Mouse (Mus musculus) retina, postnatal 7 days (tissue): Measurements from ENCODE around the gene Helz.

ENCODE experiments used
- DNase-seq: peaks from one replicate; pipeline ENCODE4 v3.0.0-alpha.2; 2012; ENCODE audit warnings: low read depth, low spot score

Gene Helz

DNA sequence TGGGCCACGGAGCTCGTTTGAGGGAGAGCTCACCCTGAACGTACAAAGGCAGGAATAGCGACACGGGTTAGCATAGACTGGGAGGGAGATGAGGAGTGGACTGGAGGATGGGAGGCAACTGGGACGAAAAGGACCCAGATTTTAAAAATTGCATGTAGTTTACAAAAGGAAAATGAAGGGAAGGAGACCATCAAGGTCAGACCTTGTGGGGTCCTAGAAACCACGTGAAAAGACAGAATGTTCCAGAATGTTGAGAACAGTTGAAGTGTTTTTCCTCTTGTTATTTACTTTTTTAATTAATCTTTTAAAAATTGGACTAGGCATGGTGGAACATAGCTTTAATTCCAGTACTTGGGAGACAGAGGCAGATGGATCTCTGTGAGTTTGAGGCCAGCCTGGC lies 173.3 kb downstream of the Helz start:
- no peak for DNase-seq

DNA sequence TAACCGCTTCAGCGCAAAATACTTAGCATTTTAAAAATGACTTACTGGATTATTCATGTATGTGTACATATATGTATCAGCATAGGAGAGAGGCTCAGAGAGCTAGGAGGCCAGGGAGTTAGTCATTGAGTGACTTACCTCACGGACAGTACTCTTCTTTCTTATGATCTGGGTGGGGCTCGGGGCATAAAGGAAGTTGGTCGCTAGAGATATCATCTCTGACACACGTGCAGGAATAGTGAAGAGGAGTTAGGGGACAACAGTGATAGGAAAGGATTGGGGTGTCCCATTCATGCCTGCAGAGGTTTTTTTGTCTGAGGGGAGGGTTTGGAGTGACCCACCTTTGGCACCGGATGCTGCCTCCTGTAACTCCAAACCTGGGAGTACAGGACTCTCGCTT lies 176.9 kb downstream of the Helz start:
- no peak for DNase-seq

DNA sequence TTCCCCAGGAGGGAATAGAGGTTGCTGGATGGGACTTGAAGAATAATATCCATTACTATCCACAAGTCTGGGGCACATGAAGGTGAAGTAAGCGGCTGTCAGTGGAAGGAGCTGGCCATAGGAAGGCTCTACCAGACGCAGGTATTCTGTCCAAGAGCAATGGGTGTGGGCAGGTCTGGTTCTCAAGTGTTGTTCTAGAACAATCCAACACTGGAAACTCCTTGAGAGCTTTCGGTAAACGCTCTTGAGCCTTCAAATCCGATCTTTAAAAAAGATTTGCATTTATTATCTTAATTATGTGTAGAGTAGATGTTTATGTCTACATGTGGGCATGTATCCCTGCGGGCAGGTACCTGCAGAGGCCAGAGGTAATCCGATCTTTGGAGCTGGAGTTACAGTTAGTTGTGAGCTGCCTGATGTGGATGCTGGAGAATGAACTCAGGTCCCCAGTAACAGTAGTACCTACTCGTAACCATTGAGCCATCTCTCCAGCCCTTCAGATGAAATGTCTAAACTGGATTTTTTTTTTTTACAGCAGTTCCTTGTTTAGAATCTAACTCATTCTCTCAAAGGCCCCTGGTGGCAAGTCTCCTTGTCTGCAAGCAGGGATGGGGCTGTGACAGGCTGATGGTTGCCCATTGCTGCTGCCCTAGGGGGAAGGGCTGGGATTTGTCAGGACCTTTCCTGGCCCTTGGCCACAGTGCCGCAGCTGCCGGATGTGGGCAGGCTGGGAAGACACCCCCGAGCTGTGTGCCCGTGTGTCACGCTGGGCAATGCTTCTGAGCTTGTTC lies 180.5 kb downstream of the Helz start:
- DNase-seq = peak; percentile 16

DNA sequence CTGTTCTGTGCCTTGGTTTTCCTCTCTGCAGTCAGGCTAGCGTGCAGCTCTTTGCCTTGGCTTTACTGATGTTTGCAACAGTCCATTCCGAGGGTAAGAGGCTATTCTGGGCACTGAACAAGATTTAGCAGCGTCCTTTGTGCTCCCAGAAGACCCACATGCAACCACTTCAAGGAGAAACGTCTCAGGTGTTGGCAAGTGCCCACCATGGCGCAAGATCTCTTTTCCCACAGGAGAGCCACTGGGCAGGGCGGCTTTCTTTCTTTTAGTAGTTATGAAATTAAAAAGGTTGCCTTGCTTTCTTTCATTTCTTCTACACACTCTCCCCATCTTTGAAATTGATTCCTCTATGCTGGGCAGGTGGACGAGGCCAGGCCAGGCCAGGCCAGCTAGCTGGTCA lies 181.4 kb downstream of the Helz start:
- DNase-seq = no peak

DNA sequence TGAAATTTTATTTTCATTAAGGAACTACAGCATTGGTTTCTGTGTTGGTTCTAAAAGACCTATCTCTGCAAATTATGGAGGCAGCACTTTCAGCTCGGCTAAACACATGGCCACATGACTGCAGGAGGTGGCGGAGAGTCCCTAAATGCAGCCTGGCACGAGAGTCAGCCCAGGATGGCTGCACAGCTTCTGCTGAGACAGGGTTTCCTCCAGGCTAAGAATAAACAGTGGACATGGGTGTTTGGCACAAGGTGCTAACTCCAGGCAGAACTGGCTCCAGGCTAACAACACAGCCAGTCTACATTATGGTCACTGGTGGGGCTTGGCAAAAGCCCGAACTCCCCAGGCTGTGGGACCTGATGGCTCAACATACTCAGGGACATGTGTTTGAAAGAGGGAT lies 183.2 kb downstream of the Helz start:
- no peak for DNase-seq

DNA sequence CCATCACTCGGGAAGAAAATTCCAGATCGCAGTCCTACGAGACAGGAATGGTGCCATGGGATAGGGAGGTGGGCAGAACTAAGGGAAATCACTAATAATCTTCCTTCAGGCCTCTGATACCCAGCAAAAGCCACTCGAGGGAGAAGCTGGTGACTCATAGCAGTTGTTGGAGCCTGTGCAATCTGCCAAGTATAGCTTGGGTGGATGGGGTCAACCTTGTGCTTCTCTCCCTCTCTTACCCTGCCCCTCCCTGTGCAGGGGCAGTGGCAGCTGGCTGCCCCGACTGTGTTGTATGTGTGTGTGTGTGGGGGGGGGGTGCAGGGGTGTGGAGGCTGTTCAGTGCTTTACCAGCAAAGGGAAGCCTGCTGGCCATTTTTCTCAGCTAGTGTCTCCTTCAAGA lies 183.8 kb downstream of the Helz start:
- DNase-seq = no peak

DNA sequence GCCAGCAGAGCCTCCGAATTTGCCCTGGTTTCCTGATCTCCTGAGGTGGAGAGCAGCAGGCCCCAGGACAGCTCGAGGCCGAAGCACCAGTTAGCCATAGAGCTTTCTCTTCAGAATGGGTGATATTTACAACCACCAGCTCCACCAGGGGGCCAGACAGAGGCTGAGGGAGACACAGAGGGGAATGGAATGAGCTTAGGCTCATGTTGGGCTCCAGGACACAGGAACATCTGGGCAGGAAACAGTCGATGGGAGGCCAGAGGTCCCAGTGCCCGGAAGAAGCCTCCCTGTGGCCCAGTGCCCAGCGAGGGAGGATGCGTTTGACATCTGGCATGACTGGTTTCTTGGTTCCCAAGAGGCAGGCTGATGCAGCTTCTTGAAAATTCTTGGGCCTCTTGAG lies 186.4 kb downstream of the Helz start:
- DNase-seq = no peak

DNA sequence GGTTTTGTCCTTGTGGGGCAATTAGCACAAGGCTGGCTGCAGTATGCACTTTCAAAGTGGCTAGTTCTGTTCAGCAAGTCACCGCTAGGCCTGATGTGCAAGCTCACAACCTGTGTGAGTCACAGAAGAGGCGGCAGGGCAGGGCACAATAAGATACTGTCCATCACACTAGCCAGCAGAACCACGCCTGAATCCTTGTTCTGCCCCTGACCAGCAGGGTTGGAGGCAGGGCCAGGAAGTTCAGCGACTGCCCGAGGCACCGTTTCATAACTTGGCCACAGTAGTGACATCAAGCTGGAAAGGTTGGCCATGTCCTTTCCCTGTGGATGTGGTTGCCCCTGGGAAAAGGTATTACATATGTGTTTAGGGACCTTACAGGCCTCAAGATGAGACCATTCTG lies 190.2 kb downstream of the Helz start:
- no peak for DNase-seq

DNA sequence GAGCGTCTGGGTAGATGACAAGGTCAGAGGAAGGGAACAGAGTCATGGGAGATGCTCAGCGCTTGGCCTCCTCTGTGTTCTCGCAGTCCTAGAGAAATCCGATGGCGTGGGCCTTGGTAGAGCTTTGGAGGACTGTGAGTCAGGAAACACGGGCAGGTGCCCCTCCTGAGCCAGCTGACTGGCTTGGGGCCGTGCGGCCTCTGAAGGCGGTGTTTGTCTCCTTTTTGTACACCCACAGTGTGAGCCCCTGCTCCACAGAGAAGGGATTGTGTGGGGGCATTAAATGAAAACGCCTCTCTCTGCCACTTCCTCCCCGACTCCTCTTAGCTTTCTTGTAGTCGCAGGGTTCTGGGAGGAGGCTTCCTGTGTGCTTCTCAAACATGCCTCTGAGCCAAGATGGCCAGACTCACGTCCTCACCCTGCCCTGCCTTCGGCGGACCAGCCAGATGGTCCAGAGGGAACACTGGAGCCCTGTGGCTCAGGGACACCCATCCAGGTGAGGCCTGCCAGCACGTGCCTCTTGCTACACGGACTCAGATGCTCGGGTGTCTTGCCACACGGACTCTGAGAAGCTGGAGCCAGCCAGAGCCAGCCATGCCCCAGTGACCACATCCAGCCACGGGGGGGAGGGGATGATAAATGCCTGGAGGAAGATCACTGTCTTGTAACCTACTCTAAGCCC lies 190.8 kb downstream of the Helz start:
- no peak for DNase-seq

DNA sequence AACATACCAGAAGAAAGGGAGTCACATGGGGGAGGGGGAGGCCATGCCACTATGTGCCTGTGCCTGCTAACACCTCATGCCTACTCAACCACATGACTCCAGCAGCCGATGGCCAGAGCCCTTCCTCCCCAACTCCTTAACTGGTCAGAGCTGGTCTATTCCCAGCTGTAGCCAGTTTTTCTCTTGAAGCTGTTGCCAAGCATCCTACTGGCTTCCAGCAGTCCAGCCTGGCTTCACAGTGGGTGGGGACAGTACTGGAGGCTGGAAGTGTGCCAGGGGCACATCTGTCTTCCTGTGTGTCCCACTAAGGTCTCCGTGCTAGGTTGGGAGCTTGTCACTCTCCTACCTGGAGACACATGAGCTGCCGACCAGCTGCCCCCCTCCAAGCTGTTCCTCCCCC lies 195.4 kb downstream of the Helz start:
- DNase-seq = no peak
